Mouse (Mus musculus): Measurements from ENCODE around the gene Tnfrsf14.

Tnfrsf14 gene

DNA sequence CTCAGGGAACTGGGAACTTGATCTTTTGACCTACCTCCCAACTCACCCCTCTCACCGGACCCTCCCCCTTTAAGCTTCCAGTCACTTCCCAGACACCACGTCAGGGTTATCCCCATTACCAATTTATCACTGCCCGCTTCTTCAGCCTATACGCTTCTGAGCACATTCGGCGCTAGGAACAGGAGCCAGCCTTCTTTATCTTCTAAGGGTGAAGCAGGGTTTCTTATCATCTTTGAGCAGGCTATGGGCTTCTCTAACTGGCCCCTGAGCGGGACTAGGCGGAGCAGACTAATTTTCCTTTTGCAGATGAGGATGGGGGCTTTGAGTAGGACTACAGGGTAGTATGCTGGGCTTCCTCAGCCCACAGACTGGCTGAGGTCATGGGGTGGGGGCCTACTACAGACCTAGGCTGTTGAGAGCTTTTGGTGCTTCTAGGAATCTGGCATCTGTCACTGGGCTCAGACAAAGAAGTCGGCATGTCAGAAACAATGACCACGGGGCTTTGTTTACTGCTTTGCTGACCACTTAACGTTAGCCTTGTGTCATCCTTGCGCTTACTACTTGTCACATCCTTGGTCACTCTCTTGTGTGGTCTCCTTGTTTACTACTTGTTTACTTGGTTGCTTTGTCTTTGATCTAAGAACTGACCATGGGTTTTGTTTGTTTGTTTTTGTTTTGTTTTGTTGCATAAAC lies at the start of gene Tnfrsf14:
TSS of gene Tnfrsf14 (minus strand) at position 169 of the 693 bp plus-strand sequence.
- no peak for DNase-seq (ENCODE audit: low read depth, low spot score)

DNA sequence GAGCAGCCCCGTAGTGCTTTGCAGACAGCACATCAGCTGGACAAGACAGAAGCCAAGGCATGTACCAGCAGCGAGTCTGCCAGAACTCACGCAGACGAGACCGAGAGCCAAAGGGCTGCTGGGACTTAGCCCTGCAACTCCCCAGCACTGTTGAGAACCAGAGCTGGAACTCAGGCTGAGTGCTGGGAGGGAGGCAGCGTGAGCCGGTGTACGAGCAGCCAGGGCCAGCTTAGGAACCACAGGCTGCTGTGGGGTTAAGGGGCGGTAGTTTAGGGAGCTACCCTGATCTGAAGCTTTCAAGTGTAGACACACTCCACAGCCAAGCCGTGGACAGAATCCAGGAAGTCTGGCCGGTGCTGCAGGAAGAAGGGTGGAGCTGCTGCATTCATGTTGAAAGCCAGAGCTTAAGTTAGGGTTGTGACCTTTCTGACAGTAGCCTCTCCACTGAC lies 45.8 kb upstream of the Tnfrsf14 start:
- no peak for DNase-seq (ENCODE audit: low read depth, low spot score)

DNA sequence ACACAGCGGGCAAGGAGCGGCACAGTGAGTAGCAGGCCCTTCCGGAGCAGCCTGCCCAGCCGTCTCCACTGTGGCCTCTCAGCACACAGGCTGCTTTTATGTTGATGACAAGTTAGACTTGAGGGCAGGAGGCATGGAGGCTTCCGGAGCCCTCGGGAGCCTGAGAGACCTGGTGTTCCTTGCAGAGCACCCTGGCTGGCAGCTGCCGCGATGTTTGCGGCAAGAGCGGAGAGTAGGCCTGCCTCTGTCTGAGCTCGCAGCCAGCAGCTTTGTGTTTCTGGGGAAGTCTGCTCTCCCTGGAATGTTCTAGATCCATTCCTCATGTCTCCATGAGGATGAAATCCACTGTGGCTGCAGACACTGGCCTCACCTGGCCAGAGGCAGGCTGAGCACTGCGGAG lies 44.2 kb upstream of the Tnfrsf14 start:
- DNase-seq (ENCODE audit: low read depth, low spot score) = no peak

DNA sequence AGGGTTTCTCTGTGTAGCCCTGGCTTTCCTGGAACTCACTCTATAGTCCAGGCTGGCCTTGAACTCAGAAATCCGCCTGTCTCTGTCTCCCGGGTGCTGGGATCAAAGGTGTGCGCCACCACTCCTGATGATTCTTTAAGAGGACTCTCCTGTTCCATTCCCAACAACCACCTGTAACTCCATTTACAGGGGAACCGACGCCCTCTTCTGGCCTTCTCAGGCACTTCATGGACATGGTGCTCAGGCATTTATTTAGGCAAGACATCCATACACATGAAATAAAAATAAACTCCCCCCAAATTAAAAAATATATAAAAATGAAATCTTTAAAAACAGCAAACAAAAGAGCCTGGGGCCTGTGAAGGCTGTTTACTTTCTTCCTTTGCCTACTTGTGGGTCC lies 38.8 kb upstream of the Tnfrsf14 start:
- DNase-seq (ENCODE audit: low read depth, low spot score) = peak; percentile 53

DNA sequence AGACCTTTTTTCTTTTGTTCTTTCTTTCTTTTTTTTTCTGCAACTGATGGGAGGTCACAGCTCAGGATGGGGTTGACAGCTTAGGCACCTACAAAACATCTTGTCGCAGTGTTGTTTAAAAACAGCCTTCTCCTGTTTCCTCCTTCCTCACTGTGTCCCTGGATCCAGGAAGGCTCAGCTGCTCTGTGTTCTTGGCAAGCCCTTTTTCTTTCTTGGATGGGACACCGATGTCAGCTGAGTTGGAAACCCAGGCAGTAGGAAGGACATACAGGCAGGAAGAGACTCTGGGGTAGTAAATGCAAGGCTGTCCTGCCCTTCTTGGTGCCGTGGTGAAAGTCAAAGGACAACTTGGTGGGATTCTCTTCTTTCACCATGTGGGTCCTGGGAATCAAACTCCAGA lies 37.5 kb upstream of the Tnfrsf14 start:
- DNase-seq (ENCODE audit: low read depth, low spot score) = no peak

GRCm38 (mm10) chr4:154964581-154965235 lies 36.3 kb upstream of the Tnfrsf14 start:
- no peak for DNase-seq (ENCODE audit: low read depth, low spot score)

DNA sequence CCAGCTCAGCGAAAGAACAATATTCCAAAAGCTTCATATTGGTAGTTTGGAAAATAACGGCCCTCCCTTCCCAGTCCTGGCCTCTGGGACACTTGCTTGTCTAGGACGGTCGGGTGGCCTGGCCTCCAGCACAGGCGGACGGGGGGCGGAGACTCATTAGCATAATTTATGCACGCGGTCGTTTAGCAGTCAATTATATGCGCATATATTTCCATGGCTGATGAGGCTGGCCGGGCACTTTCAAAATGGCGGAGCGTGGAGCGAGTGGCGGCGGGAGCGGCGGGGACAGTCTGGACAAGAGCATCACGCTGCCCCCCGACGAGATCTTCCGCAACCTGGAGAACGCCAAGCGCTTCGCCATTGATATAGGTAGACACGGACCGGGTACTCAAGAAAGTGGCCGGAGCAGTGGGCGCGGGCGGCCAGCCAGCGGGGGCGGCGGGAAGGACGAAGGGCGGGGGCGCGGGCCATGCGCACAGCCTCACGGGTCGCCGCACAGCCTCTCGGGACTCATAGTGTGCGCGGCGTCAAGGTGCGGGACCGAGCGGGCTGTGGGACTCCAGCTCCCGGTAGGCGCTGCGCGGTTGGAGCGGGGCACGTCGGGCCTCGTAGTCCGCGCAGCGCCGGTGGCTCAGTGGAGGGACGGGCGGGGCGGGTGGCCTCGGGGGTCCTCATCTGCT lies 35.7 kb upstream of the Tnfrsf14 start, which contains the start of gene Pank4:
TSS of gene Pank4 (plus strand) at position 223 of the 680 bp plus-strand sequence.
- peak; percentile 87 for DNase-seq (ENCODE audit: low read depth, low spot score)

GRCm38 (mm10) chr4:154963190-154963836 lies 35.0 kb upstream of the Tnfrsf14 start:
- no peak for DNase-seq (ENCODE audit: low read depth, low spot score)

- no peak for DNase-seq (ENCODE audit: low read depth, low spot score)
Observed at GRCm38 (mm10) chr4:154962683-154963082, 34.3 kb upstream of the Tnfrsf14 start.

DNA sequence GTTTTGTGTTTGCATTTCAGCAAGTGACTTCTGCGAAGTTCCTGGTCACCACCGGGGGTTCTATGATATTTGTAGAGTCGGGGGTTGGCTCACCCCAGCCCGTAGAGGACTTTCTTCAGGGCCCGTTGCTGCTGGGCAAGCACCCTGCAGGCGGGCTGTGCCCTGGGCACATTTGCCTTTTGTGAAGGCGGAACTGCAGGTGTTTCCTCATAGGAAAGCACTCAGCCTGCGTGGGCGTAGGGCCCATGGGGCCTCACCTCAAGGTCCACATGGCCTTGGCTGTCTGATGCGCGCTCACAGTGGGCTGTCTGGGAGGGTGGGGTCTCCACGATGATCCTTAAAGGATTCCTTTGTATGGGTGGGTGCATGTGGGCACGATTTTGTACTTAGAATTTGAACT lies 33.5 kb upstream of the Tnfrsf14 start:
- no peak for DNase-seq (ENCODE audit: low read depth, low spot score)

DNA sequence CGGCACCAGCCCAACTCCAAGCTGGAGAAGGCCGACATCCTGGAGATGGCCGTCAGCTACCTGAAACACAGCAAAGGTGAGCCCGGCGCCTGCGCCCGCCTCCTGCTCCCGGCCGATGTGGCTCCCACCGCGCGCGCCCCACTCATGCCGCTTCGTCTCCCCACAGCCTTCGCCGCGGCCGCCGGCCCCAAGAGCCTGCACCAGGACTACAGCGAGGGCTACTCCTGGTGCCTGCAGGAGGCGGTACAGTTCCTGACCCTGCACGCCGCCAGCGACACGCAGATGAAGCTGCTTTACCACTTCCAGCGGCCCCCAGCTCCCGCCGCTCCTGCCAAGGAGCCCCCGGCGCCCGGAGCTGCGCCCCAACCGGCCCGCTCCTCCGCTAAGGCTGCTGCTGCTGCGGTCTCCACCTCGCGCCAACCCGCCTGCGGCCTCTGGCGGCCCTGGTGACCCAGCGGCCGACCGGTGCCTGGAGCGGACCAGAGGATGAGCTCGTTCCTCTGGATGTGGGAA lies 32.9 kb upstream of the Tnfrsf14 start:
- DNase-seq (ENCODE audit: low read depth, low spot score) = no peak

DNA sequence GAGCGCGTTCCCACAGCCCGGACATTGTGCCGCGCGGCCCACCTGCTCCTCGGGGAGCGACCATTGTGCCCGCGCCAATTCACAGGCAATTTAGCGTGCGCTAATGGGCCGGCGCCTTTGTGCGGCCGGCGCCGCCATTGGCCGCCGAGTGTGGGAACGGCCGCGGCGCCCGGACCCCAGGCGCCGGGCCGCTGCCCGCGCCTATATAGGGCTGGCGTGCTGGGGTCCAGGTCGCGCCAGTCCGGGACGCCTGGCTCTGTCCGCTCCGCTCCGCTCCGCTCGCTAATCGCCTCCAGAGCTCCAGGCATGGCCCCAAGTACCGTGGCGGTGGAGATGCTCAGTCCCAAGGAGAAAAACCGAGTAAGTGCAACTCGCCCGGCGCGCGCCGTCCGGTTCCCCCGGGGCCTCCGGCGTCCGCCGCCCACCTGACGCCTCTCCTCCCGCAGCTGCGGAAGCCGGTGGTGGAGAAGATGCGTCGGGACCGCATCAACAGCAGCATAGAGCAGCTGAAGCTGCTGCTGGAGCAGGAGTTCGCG lies 32.4 kb upstream of the Tnfrsf14 start, which contains the start of gene Hes5:
TSS of gene Hes5 (plus strand) at position 234 of the 536 bp plus-strand sequence.
- DNase-seq (ENCODE audit: low read depth, low spot score) = no peak

- no peak for DNase-seq (ENCODE audit: low read depth, low spot score)
Observed at GRCm38 (mm10) chr4:154960021-154960689, 31.8 kb upstream of the Tnfrsf14 start.

DNA sequence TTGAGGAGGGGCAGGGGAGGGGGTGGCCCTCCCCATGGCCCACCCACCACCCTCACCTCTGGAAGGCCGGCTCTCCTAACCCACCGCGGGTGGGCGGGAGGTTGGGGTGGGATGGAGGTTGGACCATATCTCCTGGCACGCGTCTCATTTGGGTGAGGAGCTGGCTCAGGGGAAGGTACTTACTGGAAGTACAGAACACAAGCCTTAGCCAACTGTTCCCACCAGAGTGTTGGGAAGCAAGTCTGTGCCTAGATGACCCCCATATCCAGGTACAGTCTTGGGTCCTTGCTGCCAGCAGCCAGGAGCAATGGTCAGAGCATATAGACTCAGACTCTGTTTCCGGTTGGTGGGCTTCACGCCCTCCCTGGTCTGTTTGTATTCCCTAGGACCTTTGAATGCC lies 30.3 kb upstream of the Tnfrsf14 start:
- DNase-seq (ENCODE audit: low read depth, low spot score) = no peak

- DNase-seq (ENCODE audit: low read depth, low spot score) = no peak
Observed at GRCm38 (mm10) chr4:154958171-154958570, 29.8 kb upstream of the Tnfrsf14 start.

- DNase-seq (ENCODE audit: low read depth, low spot score) = no peak
Observed at GRCm38 (mm10) chr4:154957289-154957993, 29.1 kb upstream of the Tnfrsf14 start.

- no peak for DNase-seq (ENCODE audit: low read depth, low spot score)
Observed at GRCm38 (mm10) chr4:154956604-154957003, 28.2 kb upstream of the Tnfrsf14 start.

DNA sequence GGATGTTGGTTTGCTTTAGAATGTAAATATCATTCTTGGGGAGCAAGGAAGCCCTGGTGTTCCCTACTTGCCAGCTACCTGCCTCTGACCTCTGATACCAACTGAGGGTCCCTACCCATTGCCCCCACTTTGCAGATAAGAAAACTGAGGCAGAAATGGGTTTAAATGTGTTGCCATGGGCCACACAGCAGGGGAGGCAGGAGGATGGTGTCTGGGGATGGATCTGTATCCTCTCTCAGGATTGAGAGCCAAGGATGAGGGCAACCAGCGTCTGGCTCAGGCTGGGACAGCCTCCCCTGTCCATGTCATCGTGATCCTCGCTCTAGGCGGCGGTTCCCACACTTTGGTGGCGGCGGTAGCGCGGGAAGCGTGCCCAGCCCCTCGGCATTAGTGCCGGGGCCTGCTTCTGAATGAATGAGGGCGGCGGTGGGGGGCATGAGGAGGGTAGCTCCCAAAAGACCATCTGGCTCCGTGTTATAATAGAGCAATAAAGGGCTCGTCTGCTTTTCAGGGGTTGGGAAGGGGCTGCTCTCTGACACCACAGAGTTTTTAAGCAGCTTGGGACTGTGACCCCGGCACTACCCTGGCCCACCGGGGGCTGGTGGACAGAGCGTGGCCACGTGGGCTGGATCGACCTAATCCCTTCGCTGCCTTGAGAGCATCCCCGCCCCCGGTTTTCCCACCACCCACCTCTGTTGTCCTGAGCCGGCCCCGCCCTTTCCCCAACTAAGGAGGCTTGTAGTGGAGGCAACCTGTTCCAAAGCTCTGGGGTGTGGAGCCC lies 24.3 kb upstream of the Tnfrsf14 start:
- DNase-seq (ENCODE audit: low read depth, low spot score) = no peak

- no peak for DNase-seq (ENCODE audit: low read depth, low spot score)
Observed at GRCm38 (mm10) chr4:154949589-154949982, 21.2 kb upstream of the Tnfrsf14 start.

Data from 3T3-L1 (cell line).